Mouse (Mus musculus) embryonic facial prominence, embryonic 12.5 days (tissue): Measurements from ENCODE around the gene Apol8. TPM values are rescaled to one million over a fixed set of nuclear protein-coding genes. Genes with fewer than 3 reads are reported as not detected.

ENCODE experiments used
- ATAC-seq: fragments of 200-750 bp; cut with Nextera tagmentation; 2 replicates; pipeline ENCODE4 v1.8.0; 2017; ENCODE audit not compliant: insufficient number of reproducible peaks, insufficient read depth, low FRiP score, low TSS enrichment
- H3K27ac ChIP-seq: fragments of 300-500 bp; sonication (generic); 2 replicates; pipeline ENCODE4 v1.5.1; 2016; ENCODE audit warnings: mild to moderate bottlenecking
- H3K27me3 ChIP-seq: fragments of 300-500 bp; sonication (generic); 2 replicates; pipeline ENCODE4 v1.6.1; 2016; ENCODE audit warnings: mild to moderate bottlenecking, moderate library complexity
- H3K36me3 ChIP-seq: fragments of 300-500 bp; sonication (generic); 2 replicates; pipeline ENCODE4 v1.6.1; 2016; ENCODE audit warnings: mild to moderate bottlenecking
- H3K4me1 ChIP-seq: fragments of 300-500 bp; sonication (generic); 2 replicates; pipeline ENCODE4 v1.6.1; 2016
- H3K4me2 ChIP-seq: fragments of 300-500 bp; sonication (generic); replicated peaks from 2 replicates; pipeline ENCODE4 v1.6.1; 2016; ENCODE audit warnings: mild to moderate bottlenecking, moderate library complexity
- H3K4me3 ChIP-seq: fragments of 300-500 bp; sonication (generic); 2 replicates; pipeline ENCODE4 v1.5.1; 2016; ENCODE audit warnings: mild to moderate bottlenecking
- H3K9ac ChIP-seq: fragments of 300-500 bp; sonication (generic); 2 replicates; pipeline ENCODE4 v1.6.1; 2016; ENCODE audit warnings: mild to moderate bottlenecking, moderate library complexity
- H3K9me3 ChIP-seq: fragments of 300-500 bp; sonication (generic); 2 replicates; pipeline ENCODE4 v1.6.1; 2016; ENCODE audit warnings: mild to moderate bottlenecking, moderate library complexity
- WGBS: fragments of 180-500 bp; shearing (Covaris S2); methylation state at CpG from one replicate; pipeline ENCODE4 v1.1.7; 2016; 5-methylcytosine and 5-hydroxymethylcytosine counted together
- polyA plus RNA-seq: library from polyadenylated mRNA; unstranded; fragments of >200 nt; fragmentation: Nextera tagmentation; extraction: Ambion mirVana; gene quantifications from 2 replicates; pipeline ENCODE4 v1.2.1, GENCODE M21; 2016

Apol8 gene
- polyA plus RNA-seq, 1 experiment from 2014 or later = 0.24 TPM

DNA sequence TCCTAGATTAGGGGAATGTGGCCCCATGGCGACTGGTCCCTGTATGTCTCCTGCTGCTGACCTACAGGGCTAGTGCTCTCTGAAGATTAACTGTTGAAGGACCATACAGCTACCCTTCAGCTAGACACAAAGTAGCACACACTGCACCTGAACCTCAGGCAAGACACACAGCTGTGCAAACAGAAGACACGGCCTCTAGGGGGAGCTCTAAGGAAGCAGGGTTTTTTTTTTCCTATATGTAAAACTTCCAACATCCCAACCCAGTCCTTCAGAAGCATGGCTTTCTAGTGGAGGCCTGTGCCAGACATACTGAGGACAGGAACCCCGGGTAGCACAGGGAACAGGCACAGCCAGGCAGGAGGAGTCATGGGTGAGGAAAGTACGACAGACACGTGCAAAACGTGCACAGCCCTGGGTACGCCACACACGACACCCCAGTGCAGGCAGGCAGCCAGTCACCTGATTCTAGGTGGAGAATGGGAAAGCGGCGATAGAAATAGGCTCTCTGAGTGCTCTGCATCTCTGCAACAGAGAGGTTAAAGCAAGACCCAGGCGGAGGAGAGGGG is 25.7 kb upstream of the Apol8 start:
- WGBS = 83% methylated on average over 11 of the region's 11 CpGs
- Histone ChIP-seq H3K36me3 (peaks cover 98% of the 10 kb centered on the region), H3K27ac (no peak overlapping the region)

DNA sequence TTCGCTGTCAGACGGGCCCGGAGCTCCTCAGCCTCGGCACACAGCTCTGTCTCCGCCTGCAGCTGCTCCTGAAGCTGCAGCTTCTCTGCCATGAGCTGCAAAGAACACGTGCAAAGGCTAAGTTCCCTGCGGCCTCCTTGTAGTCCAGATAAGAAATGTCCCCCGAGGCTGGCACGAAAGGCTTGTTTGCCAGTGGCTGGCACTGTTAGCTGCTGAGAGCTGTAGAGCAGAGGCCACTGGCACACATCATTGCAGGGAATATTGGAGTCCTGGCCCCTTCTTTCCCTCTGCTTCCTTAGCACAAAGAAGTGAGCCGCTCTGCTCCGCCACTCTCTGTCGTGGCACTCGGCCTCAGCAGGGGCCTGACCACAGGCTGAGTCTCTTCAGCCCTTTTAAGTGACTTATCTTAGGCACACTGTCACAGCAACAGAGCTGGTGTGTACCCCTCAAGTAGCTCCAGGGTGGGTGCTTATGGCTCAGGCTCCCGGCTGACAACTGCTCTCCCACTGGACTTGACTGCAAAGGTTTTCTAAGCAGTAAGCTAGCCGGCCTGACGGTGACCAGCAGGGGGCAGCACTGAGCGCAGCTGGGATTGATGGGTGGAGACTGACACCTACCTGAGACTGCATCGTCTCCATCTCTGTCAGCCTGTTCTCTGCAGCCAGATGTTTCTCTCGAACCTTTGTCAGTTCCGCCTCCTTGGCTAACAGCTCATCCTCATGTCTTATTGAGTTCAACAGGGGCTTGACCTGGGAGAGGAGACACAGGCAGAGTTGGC is 18.6 kb upstream of the Apol8 start:
- H3K36me3 ChIP-seq = peaks cover 89% of the 10 kb centered on the region
- ATAC-seq = no peak
- H3K4me1 ChIP-seq = no peaks in the 10 kb centered on the region
- no peak overlapping the region for H3K9ac ChIP-seq
- no peak overlapping the region for H3K27ac ChIP-seq
- WGBS = 70% methylated on average over 20 of the region's 20 CpGs
- no peaks in the 10 kb centered on the region for H3K9me3 ChIP-seq
- no peaks in the 10 kb centered on the region for H3K27me3 ChIP-seq
- H3K4me3 ChIP-seq = no peak overlapping the region
- no peak overlapping the region for H3K4me2 ChIP-seq

More for the DNA sequence above, 25.7 kb upstream of the Apol8 start:
- Histone ChIP-seq H3K9ac (no peak overlapping the region), H3K4me2 (no peak overlapping the region), H3K4me3 (no peak overlapping the region), H3K27me3 (no peaks in the 10 kb centered on the region), H3K4me1 (no peaks in the 10 kb centered on the region), H3K9me3 (no peaks in the 10 kb centered on the region)
- ATAC-seq = no peak

- Histone ChIP-seq H3K27ac (no peak overlapping the region), H3K9me3 (no peaks in the 10 kb centered on the region), H3K27me3 (no peaks in the 10 kb centered on the region), H3K36me3 (peaks cover 89% of the 10 kb centered on the region), H3K4me3 (no peak overlapping the region), H3K4me2 (no peak overlapping the region), H3K9ac (no peak overlapping the region), H3K4me1 (no peaks in the 10 kb centered on the region)
- WGBS = 91% methylated on average over 10 of the region's 10 CpGs
- no peak for ATAC-seq
Measured at GRCm38 (mm10) chr15:77774303-77774702, 17.5 kb upstream of the Apol8 start.

- Histone ChIP-seq H3K4me1 (no peaks in the 10 kb centered on the region), H3K27ac (no peak overlapping the region), H3K36me3 (peaks cover 90% of the 10 kb centered on the region), H3K27me3 (no peaks in the 10 kb centered on the region), H3K9me3 (no peaks in the 10 kb centered on the region), H3K4me3 (no peak overlapping the region), H3K4me2 (no peak overlapping the region), H3K9ac (no peak overlapping the region)
- WGBS = 86% methylated on average over 19 of the region's 19 CpGs
- no peak for ATAC-seq
Measured at GRCm38 (mm10) chr15:77773099-77773915, 16.5 kb upstream of the Apol8 start.

DNA sequence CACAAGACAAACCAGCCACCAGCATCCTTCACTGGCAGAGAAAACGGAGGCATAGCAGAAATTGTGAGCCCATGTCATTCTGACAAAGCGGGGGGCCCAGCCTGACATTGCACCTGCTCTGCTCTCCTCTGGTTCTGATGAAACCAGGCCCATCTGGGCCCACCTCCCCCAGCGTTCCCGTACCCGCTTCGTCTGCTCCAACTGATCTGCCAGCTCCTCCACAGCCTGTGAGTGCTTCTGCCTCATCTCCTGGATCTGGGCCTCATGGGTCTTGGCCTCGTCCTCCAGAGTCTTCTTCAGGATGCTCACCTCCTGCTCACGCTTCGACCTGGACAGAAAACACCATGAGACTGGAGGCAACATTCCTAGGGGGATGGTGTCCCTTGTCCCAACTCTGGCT is 14.1 kb upstream of the Apol8 start:
- Histone ChIP-seq H3K4me1 (no peaks in the 10 kb centered on the region), H3K27ac (no peak overlapping the region), H3K4me2 (no peak overlapping the region), H3K27me3 (no peaks in the 10 kb centered on the region), H3K9me3 (no peaks in the 10 kb centered on the region), H3K4me3 (no peak overlapping the region), H3K36me3 (peaks cover 92% of the 10 kb centered on the region), H3K9ac (no peak overlapping the region)
- WGBS = 91% methylated on average over 9 of the region's 9 CpGs
- no peak for ATAC-seq

DNA sequence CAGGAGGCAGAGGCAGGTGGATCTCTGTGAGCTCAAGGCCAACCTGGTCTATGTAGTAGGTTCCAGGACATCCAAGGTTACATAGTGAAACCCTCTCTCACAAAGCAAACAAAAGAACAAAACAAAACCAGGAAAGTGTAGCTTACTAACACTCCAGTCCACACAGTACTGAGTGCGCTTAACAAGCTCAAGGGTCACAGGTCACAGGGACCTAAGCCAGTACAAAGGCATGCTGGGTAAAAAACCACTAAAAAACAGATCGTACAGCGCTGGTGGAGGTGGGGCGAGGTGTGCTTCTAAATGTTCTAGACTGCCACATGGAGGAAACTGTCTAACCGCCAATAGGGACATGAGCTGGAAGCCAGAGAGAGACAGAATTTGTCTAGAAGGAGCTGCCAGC is 13.5 kb upstream of the Apol8 start:
- Histone ChIP-seq H3K4me2 (no peak overlapping the region), H3K4me1 (no peaks in the 10 kb centered on the region), H3K36me3 (peaks cover 93% of the 10 kb centered on the region), H3K27me3 (no peaks in the 10 kb centered on the region), H3K27ac (no peak overlapping the region), H3K4me3 (no peak overlapping the region), H3K9ac (no peak overlapping the region), H3K9me3 (no peaks in the 10 kb centered on the region)
- WGBS = 94% methylated on average over 5 of the region's 5 CpGs
- ATAC-seq = no peak

GRCm38 (mm10) chr15:77766981-77767380 is 10.2 kb upstream of the Apol8 start:
- H3K9ac ChIP-seq = no peak overlapping the region
- ATAC-seq = no peak
- peaks cover 99% of the 10 kb centered on the region for H3K36me3 ChIP-seq
- no peak overlapping the region for H3K27ac ChIP-seq
- no peaks in the 10 kb centered on the region for H3K27me3 ChIP-seq
- 90% methylated on average over 11 of the region's 11 CpGs for WGBS
- no peak overlapping the region for H3K4me2 ChIP-seq
- H3K4me1 ChIP-seq = no peaks in the 10 kb centered on the region
- H3K9me3 ChIP-seq = no peaks in the 10 kb centered on the region
- H3K4me3 ChIP-seq = no peak overlapping the region

- Histone ChIP-seq H3K4me2 (no peak overlapping the region), H3K4me1 (no peaks in the 10 kb centered on the region), H3K4me3 (no peak overlapping the region), H3K36me3 (peaks cover 97% of the 10 kb centered on the region), H3K9ac (no peak overlapping the region), H3K9me3 (no peaks in the 10 kb centered on the region), H3K27ac (no peak overlapping the region), H3K27me3 (no peaks in the 10 kb centered on the region)
- 94% methylated on average over 16 of the region's 16 CpGs for WGBS
- no peak for ATAC-seq
Measured at GRCm38 (mm10) chr15:77765484-77766093, 8.8 kb upstream of the Apol8 start.

- H3K9ac ChIP-seq = no peak overlapping the region
- no peak overlapping the region for H3K4me3 ChIP-seq
- peaks cover 93% of the 10 kb centered on the region for H3K36me3 ChIP-seq
- H3K27ac ChIP-seq = no peak overlapping the region
- no peaks in the 10 kb centered on the region for H3K9me3 ChIP-seq
- no peak for ATAC-seq
- WGBS = 78% methylated on average over 13 of the region's 13 CpGs
- no peaks in the 10 kb centered on the region for H3K4me1 ChIP-seq
- H3K27me3 ChIP-seq = no peaks in the 10 kb centered on the region
- no peak overlapping the region for H3K4me2 ChIP-seq
Measured at GRCm38 (mm10) chr15:77764391-77765006, 7.7 kb upstream of the Apol8 start.

DNA sequence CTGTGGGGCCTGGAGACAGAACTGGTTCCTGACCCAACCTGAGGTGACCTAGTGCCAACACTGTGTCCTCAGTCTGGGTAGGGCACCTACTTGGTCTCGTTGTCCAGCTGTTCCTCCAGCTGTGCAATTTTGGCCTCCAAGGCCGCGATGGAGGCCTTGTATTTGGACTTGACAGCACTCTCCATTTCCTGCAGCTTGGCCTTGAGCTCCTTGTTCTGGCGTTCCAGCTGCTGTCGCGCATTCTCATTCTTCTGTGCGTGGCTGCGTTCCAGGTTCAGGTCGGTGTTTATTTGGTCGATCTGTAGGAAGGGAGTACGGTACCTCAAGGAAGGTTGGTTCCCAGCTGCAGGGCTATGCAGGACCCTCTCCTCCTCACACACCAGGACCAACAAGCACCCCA is 6.9 kb upstream of the Apol8 start:
- ATAC-seq = no peak
- H3K4me2 ChIP-seq = no peak overlapping the region
- WGBS = 94% methylated on average over 11 of the region's 11 CpGs
- no peak overlapping the region for H3K4me3 ChIP-seq
- no peaks in the 10 kb centered on the region for H3K4me1 ChIP-seq
- peaks cover 85% of the 10 kb centered on the region for H3K36me3 ChIP-seq
- no peak overlapping the region for H3K9ac ChIP-seq
- no peaks in the 10 kb centered on the region for H3K27me3 ChIP-seq
- H3K27ac ChIP-seq = no peak overlapping the region
- no peaks in the 10 kb centered on the region for H3K9me3 ChIP-seq

- Histone ChIP-seq H3K9me3 (no peaks in the 10 kb centered on the region), H3K4me1 (no peaks in the 10 kb centered on the region), H3K4me2 (no peak overlapping the region), H3K27me3 (no peaks in the 10 kb centered on the region), H3K36me3 (peaks cover 79% of the 10 kb centered on the region), H3K4me3 (no peak overlapping the region), H3K27ac (no peak overlapping the region), H3K9ac (no peak overlapping the region)
- ATAC-seq = no peak
- WGBS = 88% methylated on average over 16 of the region's 16 CpGs
Measured at GRCm38 (mm10) chr15:77763050-77763449, 6.2 kb upstream of the Apol8 start.
